Mouse (Mus musculus) hindbrain, embryonic 12.5 days (tissue): ENCODE measurements around the gene Hsf2bp. TPM values are rescaled to one million over a fixed set of nuclear protein-coding genes. Genes with fewer than 3 reads are reported as not detected.

Source experiments
- ATAC-seq: fragments of 200-750 bp; cut with Nextera tagmentation; 2 replicates; pipeline ENCODE4 v1.8.0; 2017; ENCODE audit warnings: moderate TSS enrichment; ENCODE audit not compliant: low FRiP score
- H3K27ac ChIP-seq: fragments of 300-500 bp; sonication (generic); 2 replicates; pipeline ENCODE4 v1.5.1; 2016; ENCODE audit warnings: mild to moderate bottlenecking
- H3K27me3 ChIP-seq: fragments of 300-500 bp; sonication (generic); 2 replicates; pipeline ENCODE4 v1.6.1; 2016; ENCODE audit warnings: mild to moderate bottlenecking
- H3K36me3 ChIP-seq: fragments of 300-500 bp; sonication (generic); 2 replicates; pipeline ENCODE4 v1.6.1; 2016; ENCODE audit warnings: mild to moderate bottlenecking
- H3K4me1 ChIP-seq: fragments of 300-500 bp; sonication (generic); 2 replicates; pipeline ENCODE4 v1.6.1; 2016
- H3K4me2 ChIP-seq: fragments of 300-500 bp; sonication (generic); replicated peaks from 2 replicates; pipeline ENCODE4 v1.6.1; 2016; ENCODE audit warnings: mild to moderate bottlenecking
- H3K4me3 ChIP-seq: fragments of 300-500 bp; sonication (generic); 2 replicates; pipeline ENCODE4 v1.5.1; 2016; ENCODE audit warnings: mild to moderate bottlenecking
- H3K9ac ChIP-seq: fragments of 300-500 bp; sonication (generic); 2 replicates; pipeline ENCODE4 v1.6.1; 2016; ENCODE audit warnings: mild to moderate bottlenecking, moderate library complexity
- H3K9me3 ChIP-seq: fragments of 300-500 bp; sonication (generic); replicated peaks from 2 replicates; pipeline ENCODE4 v1.6.1; 2016; ENCODE audit warnings: mild to moderate bottlenecking
- WGBS: fragments of 180-500 bp; shearing (Covaris S2); methylation state at CpG from one replicate; pipeline ENCODE4 v1.1.7; 2016; 5-methylcytosine and 5-hydroxymethylcytosine counted together
- polyA plus RNA-seq: library from polyadenylated mRNA; unstranded; fragments of >200 nt; fragmentation: Nextera tagmentation; extraction: Ambion mirVana; gene quantifications from 2 replicates; pipeline ENCODE4 v1.2.1, GENCODE M21; 2016

Gene Hsf2bp
- polyA plus RNA-seq, 1 experiment from 2014 or later = 0.56 TPM

DNA sequence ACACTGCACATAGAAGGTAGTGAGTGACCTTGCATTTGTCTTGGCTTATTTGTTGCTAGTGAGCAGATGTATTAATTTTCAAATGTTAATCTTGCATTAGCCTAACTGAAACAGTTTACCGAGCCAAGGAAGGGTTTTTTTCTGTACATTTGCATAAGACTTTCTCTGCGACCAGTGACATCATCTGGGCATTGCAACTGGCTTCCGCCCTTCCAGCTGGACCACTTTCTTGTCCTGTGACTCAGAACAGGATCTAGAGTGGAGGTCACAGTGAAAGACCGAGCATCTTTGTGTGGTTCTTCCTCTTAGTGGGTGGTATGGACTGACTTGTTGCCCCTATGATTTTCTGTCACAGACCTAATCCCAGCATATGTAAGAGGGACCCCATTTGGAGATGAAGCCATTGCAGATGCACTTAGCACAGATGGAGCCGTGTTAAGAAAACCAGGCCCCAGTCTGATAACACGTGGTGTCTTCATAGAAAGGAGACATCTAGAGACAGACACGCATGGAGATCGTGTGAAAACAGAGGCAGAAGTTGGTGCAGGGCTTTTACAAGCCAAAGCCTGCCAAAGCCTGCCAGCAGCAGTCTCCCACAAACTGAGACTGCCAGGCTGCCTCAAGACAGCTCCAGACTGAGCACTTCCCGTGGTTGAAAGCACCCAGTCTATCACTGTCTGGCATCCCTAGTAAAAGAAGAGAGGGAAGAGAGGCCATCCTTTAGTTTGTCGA is 108.1 kb downstream of the Hsf2bp start:
- Histone ChIP-seq H3K4me3 (no peak overlapping the region), H3K4me2 (no peak overlapping the region), H3K27me3 (no peaks in the 10 kb centered on the region), H3K9me3 (no peaks in the 10 kb centered on the region), H3K9ac (no peak overlapping the region), H3K27ac (no peak overlapping the region), H3K36me3 (no peaks in the 10 kb centered on the region), H3K4me1 (peaks cover 5% of the 10 kb centered on the region)
- no peak for ATAC-seq
- WGBS = 92% methylated on average over 10 of the region's 10 CpGs

DNA sequence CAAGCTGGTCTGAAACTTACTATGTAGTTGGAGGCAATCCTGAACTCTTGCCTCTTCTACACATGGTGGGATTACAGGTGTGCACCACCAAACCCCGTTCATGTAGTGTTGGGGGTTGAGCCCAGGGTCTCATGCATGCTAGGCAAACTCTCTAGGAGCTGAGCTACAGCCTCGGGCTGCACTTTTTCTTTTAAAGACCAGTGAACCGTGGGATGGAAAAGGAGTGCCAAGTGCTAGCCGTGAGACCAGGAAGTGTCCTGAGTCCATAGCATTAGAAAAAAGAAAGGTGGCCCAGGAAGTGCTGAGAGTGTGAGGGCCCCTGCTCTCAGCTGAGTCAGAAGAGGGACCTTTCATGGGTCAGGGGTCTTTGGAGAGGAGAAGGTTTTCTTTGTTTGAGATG is 111.9 kb downstream of the Hsf2bp start:
- H3K9ac ChIP-seq = no peak overlapping the region
- no peaks in the 10 kb centered on the region for H3K27me3 ChIP-seq
- no peak overlapping the region for H3K4me2 ChIP-seq
- no peak for ATAC-seq
- H3K9me3 ChIP-seq = no peaks in the 10 kb centered on the region
- H3K4me3 ChIP-seq = no peak overlapping the region
- 65% methylated on average over 4 of the region's 4 CpGs for WGBS
- no peaks in the 10 kb centered on the region for H3K36me3 ChIP-seq
- H3K27ac ChIP-seq = no peak overlapping the region
- peaks cover 6% of the 10 kb centered on the region; the same call in 1 of the 2 replicates for H3K4me1 ChIP-seq

DNA sequence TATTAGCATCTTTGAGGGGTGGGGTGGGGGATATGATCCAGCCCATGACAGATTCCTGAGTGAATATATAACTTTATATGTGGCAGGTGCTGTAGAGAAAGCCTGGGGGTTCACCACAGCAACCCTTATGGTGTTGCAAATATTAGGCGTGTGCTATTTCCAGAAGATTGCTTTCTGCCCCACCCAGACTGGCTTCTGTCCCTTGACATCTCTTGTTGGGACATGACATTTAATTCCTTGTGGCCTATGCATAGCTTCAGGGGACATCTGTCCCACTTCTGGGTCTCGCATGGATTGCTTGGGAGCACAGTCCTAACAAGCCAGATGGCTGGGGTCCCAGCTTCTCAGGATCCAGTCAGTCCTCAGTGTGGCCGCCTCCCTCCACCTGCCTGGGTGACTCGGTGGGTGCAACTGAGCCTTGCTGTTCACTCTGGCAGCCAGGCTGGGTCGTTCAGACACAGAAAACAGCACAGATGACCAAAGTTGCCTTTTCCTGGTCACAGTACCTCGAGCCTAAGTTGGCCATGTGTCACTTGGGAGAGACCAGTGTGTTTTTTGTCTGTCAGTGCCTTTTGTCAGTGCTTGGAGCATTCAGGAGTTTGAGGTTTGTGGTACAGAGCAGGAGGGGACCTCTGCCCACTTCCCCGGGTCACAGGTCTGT is 112.7 kb downstream of the Hsf2bp start:
- ATAC-seq = no peak
- H3K27ac ChIP-seq = no peak overlapping the region

DNA sequence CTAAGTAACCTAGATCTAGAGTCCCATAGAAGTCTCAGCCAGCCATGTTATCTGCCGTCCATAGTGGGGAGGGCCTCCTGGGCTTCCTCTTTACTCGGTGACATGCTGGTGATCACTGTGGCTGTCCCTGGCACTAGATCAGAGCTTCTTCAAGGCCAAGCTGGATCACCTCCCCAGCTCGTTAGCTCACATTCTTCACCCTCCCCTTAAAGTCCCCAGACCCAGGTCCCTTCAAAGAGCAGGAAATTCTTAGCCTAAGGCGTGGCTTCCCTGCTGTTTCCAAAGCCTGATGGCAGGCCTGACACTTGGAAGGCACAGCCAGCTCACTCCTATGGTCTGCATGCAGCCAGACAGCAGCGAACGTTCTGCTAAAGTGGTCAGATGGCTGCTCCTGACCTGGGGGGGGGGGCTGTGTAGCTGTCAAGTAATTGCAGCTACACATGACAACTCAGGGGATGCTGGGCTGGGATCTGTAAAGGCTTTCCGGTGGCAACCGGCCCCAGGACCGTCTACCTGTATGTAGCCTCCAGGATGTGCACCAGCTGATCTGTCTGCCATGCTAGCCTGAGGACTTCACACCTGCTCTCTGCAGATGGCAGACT is 115.5 kb downstream of the Hsf2bp start:
- Histone ChIP-seq H3K4me2 (no peak overlapping the region), H3K9ac (no peak overlapping the region; the same call in 1 of the 2 replicates), H3K9me3 (no peaks in the 10 kb centered on the region), H3K27ac (no peak overlapping the region), H3K27me3 (no peaks in the 10 kb centered on the region), H3K4me3 (no peak overlapping the region), H3K4me1 (peaks cover 8% of the 10 kb centered on the region; the same call in 1 of the 2 replicates), H3K36me3 (no peaks in the 10 kb centered on the region)
- ATAC-seq = no peak
- WGBS = 44% methylated on average over 9 of the region's 9 CpGs

More for the DNA sequence above, 112.7 kb downstream of the Hsf2bp start:
- H3K4me3 ChIP-seq = no peak overlapping the region
- no peaks in the 10 kb centered on the region for H3K27me3 ChIP-seq
- no peaks in the 10 kb centered on the region for H3K36me3 ChIP-seq
- peaks cover 6% of the 10 kb centered on the region; the same call in 1 of the 2 replicates for H3K4me1 ChIP-seq
- WGBS = 81% methylated on average over 7 of the region's 7 CpGs
- no peak overlapping the region for H3K9ac ChIP-seq
- no peak overlapping the region for H3K4me2 ChIP-seq
- no peaks in the 10 kb centered on the region for H3K9me3 ChIP-seq

- H3K27ac ChIP-seq = no peak overlapping the region
- no peak overlapping the region for H3K9ac ChIP-seq
- H3K4me1 ChIP-seq = peaks cover 8% of the 10 kb centered on the region; the same call in 1 of the 2 replicates
- H3K9me3 ChIP-seq = no peaks in the 10 kb centered on the region
- no peak overlapping the region for H3K4me3 ChIP-seq
- WGBS = 86% methylated on average over 7 of the region's 7 CpGs
- H3K27me3 ChIP-seq = no peaks in the 10 kb centered on the region
- ATAC-seq = no peak
- no peak overlapping the region for H3K4me2 ChIP-seq
- no peaks in the 10 kb centered on the region for H3K36me3 ChIP-seq
These were observed 116.5 kb downstream of the Hsf2bp start for GRCm38 (mm10) chr17:31919599-31919998.

GRCm38 (mm10) chr17:31918374-31918773 is 117.8 kb downstream of the Hsf2bp start:
- H3K36me3 ChIP-seq = no peaks in the 10 kb centered on the region
- no peak overlapping the region for H3K4me2 ChIP-seq
- no peak overlapping the region for H3K9ac ChIP-seq
- no peaks in the 10 kb centered on the region for H3K9me3 ChIP-seq
- no peak overlapping the region for H3K4me3 ChIP-seq
- H3K27ac ChIP-seq = no peak overlapping the region
- H3K27me3 ChIP-seq = no peaks in the 10 kb centered on the region
- peaks cover 10% of the 10 kb centered on the region for H3K4me1 ChIP-seq
- ATAC-seq = no peak
- 92% methylated on average over 8 of the region's 8 CpGs for WGBS

DNA sequence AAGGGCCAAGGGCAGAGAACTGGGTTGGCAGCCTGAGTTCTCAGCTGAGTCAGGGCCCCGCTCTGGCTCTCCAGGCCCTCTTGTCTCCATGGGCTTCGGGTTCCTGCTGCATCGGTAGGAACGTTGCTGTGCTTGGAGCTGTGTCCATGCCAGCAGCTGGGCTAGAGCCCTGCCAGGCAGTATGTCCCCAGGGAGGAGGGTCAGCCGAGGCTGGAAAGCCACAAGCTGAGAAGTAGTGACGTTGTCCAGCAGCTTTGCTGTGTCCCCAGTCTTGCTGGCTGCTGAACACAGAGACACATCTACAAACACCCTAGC is 119.7 kb downstream of the Hsf2bp start:
- Histone ChIP-seq H3K36me3 (no peaks in the 10 kb centered on the region), H3K4me2 (no peak overlapping the region), H3K4me3 (no peak overlapping the region), H3K4me1 (peaks cover 22% of the 10 kb centered on the region), H3K9me3 (no peaks in the 10 kb centered on the region), H3K9ac (no peak overlapping the region), H3K27ac (no peak overlapping the region), H3K27me3 (no peaks in the 10 kb centered on the region)
- ATAC-seq = no peak
- 83% methylated on average over 6 of the region's 6 CpGs for WGBS

GRCm38 (mm10) chr17:31915756-31916460 is 120.2 kb downstream of the Hsf2bp start:
- H3K4me3 ChIP-seq = no peak overlapping the region
- no peaks in the 10 kb centered on the region for H3K27me3 ChIP-seq
- no peak overlapping the region for H3K4me2 ChIP-seq
- no peaks in the 10 kb centered on the region for H3K9me3 ChIP-seq
- no peak overlapping the region for H3K9ac ChIP-seq
- no peaks in the 10 kb centered on the region for H3K36me3 ChIP-seq
- no peak for ATAC-seq
- peaks cover 19% of the 10 kb centered on the region for H3K4me1 ChIP-seq
- no peak overlapping the region for H3K27ac ChIP-seq
- 79% methylated on average over 18 of the region's 18 CpGs for WGBS

- no peak overlapping the region for H3K4me3 ChIP-seq
- H3K4me2 ChIP-seq = no peak overlapping the region
- H3K9ac ChIP-seq = no peak overlapping the region
- peaks cover 16% of the 10 kb centered on the region for H3K4me1 ChIP-seq
- WGBS = 87% methylated on average over 5 of the region's 5 CpGs
- no peaks in the 10 kb centered on the region for H3K36me3 ChIP-seq
- no peak overlapping the region for H3K27ac ChIP-seq
- no peaks in the 10 kb centered on the region for H3K27me3 ChIP-seq
- no peaks in the 10 kb centered on the region for H3K9me3 ChIP-seq
- ATAC-seq = no peak
These were observed 121.8 kb downstream of the Hsf2bp start for GRCm38 (mm10) chr17:31914323-31914722.

GRCm38 (mm10) chr17:31912881-31913662 is 123.1 kb downstream of the Hsf2bp start:
- 56% methylated on average over 18 of the region's 18 CpGs for WGBS
- ATAC-seq = no peak
- H3K27ac ChIP-seq = peak overlapping the region; percentile 49; the same call in 1 of the 2 replicates

DNA sequence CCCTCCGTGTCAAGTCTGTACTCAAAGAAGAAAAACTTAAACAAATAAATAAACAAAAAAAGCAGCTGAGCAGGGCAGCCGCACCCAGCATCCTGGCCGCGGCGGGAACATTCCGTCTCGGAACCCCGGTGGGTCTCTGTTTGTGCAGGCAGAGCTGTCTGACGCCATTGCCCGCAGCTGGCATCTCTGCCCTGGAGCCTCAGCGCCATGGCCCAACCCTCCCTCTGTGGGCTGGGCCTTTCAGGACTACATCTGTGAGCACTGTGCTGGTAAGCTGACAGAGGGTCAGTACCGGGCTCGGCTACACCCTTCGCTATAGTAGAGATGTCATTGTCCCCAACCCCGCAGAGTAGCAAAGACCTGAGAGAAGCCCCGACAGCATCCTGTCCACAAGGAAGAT is 123.8 kb downstream of the Hsf2bp start:
- H3K4me2 ChIP-seq = no peak overlapping the region
- H3K36me3 ChIP-seq = no peaks in the 10 kb centered on the region
- 0 out of 2 replicates have a peak overlapping the region, but pooled peaks have one; percentile 19 for H3K9ac ChIP-seq
- H3K27me3 ChIP-seq = no peaks in the 10 kb centered on the region
- no peak overlapping the region for H3K4me3 ChIP-seq
- WGBS = 59% methylated on average over 16 of the region's 16 CpGs
- no peak overlapping the region for H3K27ac ChIP-seq
- ATAC-seq = peak; percentile 63; the same call in 1 of the 2 replicates
- peaks cover 16% of the 10 kb centered on the region for H3K4me1 ChIP-seq
- H3K9me3 ChIP-seq = no peaks in the 10 kb centered on the region

More at GRCm38 (mm10) chr17:31912881-31913662, 123.1 kb downstream of the Hsf2bp start:
- H3K4me3 ChIP-seq = no peak overlapping the region
- no peaks in the 10 kb centered on the region for H3K9me3 ChIP-seq
- no peak overlapping the region for H3K4me2 ChIP-seq
- H3K36me3 ChIP-seq = no peaks in the 10 kb centered on the region
- H3K9ac ChIP-seq = 0 out of 2 replicates have a peak overlapping the region, but pooled peaks have one; percentile 19
- no peaks in the 10 kb centered on the region for H3K27me3 ChIP-seq
- peaks cover 16% of the 10 kb centered on the region for H3K4me1 ChIP-seq
